Mouse (Mus musculus) urinary bladder, adult 2 months (tissue): Measurements from ENCODE around the gene Defb26. TPM values are rescaled to one million over a fixed set of nuclear protein-coding genes. Genes with fewer than 3 reads are reported as not detected.
A peak's percentile ranks its signal among the peaks of the same experiment; 100 is the strongest.

Experiments used
- DNase-seq: peaks from one replicate; pipeline ENCODE4 v3.0.0; 2022; ENCODE audit warnings: low spot score
- polyA plus RNA-seq: library from polyadenylated mRNA; depleted of rRNA; stranded (reverse); fragments of >200 nt; gene quantifications from 2 replicates; pipeline ENCODE4 v1.2.3, GENCODE M21; 2012; rRNA removed

The Defb26 gene
- not detected in 2 replicates for polyA plus RNA-seq

- DNase-seq: no peak
Observed at GRCm38 (mm10) chr2:152511592-152511991, at the start of gene Defb26. Gene Defb26 (minus strand): TSS chr2:152511692.

- no peak for DNase-seq
Observed at GRCm38 (mm10) chr2:152556655-152557054, 45.2 kb upstream of the Defb26 start.

- peak; percentile 23 for DNase-seq
Observed at GRCm38 (mm10) chr2:152553774-152554423, 42.4 kb upstream of the Defb26 start.

GRCm38 (mm10) chr2:152548124-152548523, 36.6 kb upstream of the Defb26 start:
- DNase-seq: no peak

DNA sequence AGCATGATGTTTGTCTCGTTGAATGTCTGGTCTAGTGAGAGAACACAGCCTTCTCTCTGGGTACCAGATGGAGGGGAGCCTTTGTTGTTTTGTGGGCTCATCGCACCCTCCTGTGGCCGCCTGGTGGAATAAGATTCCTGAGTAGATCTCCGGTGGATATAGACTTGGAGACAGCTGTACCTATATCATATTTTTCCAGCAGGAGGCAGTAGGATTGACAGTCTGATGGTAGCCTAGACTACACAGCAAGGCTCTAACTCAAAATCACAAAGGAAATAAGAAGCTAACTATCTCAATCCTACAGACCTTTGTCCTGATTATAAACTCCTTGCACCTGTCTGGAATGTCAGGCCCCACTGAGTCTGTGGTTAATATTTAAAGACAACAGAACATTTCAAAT, 33.2 kb upstream of the Defb26 start:
- DNase-seq: no peak

- DNase-seq: no peak
Observed at GRCm38 (mm10) chr2:152543478-152543877, 32.0 kb upstream of the Defb26 start.

DNA sequence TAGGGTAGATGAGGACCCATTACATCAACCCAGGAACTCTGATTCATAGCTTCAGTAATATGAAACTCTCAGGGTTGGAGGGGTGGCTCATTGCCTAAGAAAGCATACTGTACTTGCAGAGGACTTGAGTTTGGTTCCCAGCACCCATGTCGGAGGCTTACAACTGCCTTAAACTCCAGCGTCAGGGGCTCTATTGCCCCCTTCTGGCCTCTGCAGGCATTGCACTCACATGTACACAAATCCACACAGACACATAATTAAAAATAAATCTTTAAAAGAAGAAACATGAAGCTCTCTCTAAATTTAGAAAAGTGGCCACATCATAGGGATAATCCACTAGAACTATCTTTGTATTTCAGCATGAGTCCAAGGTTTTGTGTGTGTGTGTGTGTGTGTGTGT, 31.4 kb upstream of the Defb26 start:
- DNase-seq: no peak

DNA sequence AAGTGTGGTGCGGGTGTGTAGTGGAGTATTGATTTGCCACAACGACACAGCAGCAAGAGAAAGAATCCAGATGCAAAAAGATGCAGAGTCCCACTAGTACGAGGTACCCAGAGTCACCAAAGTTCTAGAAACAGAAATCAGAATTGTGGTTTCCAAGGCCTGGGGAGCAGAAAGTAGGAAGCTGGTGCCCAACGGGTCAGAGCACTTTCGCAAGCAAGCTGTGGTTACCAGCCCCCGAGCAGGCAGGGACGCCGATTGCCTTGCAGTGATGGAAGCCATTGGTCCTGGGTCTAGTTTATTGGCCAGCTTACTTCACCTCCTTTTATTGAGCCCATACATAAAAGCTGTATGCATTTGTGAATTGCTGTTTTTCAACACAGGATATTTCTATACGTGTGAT, 30.5 kb upstream of the Defb26 start:
- DNase-seq: no peak

GRCm38 (mm10) chr2:152539944-152540710, 28.6 kb upstream of the Defb26 start, which contains the start of gene Defb29:
Gene Defb29 (minus strand): TSS chr2:152540098.
- no peak for DNase-seq

DNA sequence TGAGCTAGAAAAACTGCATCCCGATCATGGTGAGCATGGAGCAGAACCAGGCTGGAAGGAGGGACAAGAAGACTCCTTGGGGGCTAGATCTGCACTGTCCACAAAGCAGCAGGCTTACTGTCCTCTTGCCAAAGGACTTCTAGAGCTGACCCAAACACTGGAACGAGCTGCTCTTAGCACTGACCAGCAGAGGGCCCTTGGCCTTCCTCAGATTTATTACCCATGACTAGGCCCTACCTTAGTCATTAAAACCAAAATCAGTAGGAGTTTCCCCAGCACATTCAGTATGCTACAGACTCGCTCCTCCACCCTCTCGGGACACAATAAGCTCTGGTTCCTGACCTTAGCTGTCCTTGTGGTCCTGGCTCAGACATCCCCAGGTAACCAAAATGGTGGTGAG, 6.5 kb upstream of the Defb26 start, which contains the start of gene Defb28:
Gene Defb28 (plus strand): TSS at position 275 of the 400 bp plus-strand sequence.
- DNase-seq: no peak

- DNase-seq: no peak
Observed at GRCm38 (mm10) chr2:152516084-152516483, 4.6 kb upstream of the Defb26 start.

GRCm38 (mm10) chr2:152503950-152504349, 7.5 kb downstream of the Defb26 start:
- no peak for DNase-seq

- DNase-seq: no peak
Observed at GRCm38 (mm10) chr2:152500863-152501229, 10.6 kb downstream of the Defb26 start.

DNA sequence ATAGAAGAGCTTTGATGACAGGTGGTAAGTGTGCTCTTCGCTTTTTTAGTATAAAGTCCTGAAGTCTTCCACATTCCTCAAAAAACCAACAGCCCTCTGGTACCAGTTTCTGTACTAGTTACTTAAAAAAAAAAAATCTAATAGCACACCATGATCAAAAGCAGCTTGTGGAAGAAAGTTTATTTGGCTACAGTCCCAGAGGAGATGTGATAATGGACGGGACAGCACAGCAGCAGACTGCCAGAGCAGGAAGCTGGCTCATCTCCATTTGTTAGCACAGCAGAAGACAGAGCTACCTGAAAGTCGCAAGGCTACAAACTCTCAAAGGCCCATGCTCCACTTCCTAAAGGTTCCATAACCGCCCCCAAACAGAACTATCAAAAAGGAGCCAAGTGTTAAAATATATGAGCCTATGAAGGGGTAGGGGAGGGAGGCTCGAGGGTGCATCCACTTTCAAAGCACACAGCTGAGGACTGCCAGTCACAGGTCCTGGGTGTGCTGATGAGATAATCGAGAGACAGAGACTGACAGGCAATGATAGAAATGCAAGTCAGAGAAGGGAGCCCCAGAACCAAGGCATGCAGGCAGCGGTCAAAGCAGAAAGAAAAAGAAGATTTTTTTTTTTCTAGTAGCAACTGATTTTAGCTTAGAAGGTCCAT, 11.2 kb downstream of the Defb26 start:
- DNase-seq: no peak

- DNase-seq: no peak
Observed at GRCm38 (mm10) chr2:152498020-152498419, 13.5 kb downstream of the Defb26 start.

DNA sequence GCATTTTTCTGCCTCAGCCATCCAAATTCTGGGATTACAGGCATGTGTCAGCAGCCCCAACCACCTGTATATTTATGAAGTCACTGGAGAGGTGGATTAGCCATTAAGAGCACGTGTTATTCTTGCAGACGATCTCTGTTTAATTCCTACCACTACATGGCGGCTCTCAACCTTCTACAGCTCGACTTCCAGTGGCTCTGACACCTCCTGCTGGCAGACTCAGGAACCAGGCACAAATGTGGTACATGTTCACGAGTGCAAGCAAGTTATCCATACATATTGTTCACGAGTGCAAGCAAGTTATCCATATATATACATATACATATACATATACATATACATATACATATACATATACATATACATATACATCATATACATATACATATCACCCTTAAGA, 18.3 kb downstream of the Defb26 start:
- no peak for DNase-seq

DNA sequence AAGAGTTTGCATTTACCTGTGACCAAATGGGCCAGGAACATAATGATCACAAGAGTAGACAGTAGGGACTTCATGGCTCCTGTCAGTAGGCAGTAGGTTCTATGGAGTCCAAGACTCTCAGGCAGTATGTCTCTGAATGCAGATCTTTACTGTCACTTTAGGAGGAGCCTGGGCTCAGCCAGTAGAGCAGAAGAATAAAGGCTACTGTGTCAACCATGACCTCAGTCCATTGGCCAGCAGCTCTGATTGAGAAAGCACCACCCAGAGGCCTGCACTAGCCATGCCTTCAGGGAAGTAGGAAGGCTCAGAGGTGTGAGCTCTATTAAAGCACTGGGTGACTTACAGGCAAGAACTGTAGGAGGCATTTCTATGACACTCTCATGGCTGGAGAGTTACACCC, 21.5 kb downstream of the Defb26 start, which contains the start of gene Defb22:
Gene Defb22 (minus strand): TSS at position 101 of the 400 bp plus-strand sequence.
- DNase-seq: no peak

DNA sequence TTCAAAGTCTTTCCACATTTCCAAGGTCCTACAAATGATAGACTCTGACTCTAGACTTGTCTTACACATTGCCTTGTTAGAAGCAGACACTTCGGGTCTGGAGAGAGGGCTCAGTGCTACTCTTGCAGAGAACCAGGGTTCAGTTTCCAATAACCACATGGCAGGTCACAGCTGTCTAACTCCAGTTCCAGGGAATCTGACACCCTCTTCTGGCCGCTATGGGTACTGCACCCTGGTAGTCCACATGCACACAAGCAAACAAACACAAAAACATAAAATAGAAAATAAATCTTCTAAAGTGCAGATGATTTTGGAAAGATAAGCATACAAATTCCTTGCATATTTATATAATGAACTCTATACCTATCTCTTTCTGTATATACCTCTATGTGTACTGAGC, 24.5 kb downstream of the Defb26 start:
- DNase-seq: no peak

GRCm38 (mm10) chr2:152481726-152482125, 29.8 kb downstream of the Defb26 start:
- no peak for DNase-seq

DNA sequence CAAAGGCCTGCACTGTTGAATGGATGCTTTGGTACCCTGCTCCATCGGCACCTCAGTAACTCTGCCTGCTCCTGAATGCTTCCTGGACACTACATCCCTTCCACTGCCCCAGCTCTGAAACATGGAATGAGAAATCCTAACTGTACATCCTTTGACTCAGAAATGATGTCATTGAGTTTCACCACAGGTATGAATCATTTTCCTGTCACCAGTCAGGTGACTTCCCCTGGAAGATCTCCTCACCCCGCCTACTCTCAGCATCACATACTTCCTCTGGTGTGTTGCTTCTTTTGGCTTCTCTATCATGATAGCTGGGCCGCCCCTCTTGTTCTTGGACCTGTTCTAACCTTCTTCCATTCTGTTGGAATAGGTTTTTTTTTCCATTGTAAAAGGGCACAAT, 30.6 kb downstream of the Defb26 start:
- DNase-seq: no peak

- no peak for DNase-seq
Observed at GRCm38 (mm10) chr2:152476763-152477162, 34.7 kb downstream of the Defb26 start, which contains the start of gene Defb20. Gene Defb20 (plus strand): TSS chr2:152477063.

- DNase-seq: no peak
Observed at GRCm38 (mm10) chr2:152472434-152472833, 39.1 kb downstream of the Defb26 start.

GRCm38 (mm10) chr2:152470973-152471372, 40.5 kb downstream of the Defb26 start:
- DNase-seq: no peak
